Mouse (Mus musculus) T-helper 1 cell (primary cell): Measurements from ENCODE around the gene Prmt1.

Experiments
- in situ Hi-C: fragments of 300-600 bp; cut with MboI, MseI; formaldehyde crosslinking; loops from one replicate; pipeline ENCODE4 v1.15.1; 2025; ENCODE audit warnings: high pct_unique_total_duplicates

The Prmt1 gene

DNA sequence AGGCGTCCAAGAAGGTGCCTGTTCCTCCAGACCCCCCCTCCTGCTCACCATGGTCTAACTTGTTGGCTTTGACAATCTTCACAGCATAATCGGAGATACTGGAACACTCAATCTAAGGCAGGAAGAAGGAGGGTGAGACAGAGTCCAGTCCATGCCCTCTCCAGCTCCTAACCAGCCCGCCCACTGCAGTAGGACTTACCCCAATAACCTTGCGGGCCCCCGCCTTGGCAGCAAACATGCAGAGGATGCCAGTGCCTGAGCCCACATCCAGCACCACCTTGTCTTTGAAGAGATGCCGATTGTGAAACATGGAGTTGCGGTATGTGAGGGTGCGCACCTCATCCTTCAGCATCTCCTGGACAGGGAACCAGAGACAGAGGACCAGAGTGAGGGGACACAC is 4.8 kb downstream of the Prmt1 start:
- in situ Hi-C loops = no loop called here

DNA sequence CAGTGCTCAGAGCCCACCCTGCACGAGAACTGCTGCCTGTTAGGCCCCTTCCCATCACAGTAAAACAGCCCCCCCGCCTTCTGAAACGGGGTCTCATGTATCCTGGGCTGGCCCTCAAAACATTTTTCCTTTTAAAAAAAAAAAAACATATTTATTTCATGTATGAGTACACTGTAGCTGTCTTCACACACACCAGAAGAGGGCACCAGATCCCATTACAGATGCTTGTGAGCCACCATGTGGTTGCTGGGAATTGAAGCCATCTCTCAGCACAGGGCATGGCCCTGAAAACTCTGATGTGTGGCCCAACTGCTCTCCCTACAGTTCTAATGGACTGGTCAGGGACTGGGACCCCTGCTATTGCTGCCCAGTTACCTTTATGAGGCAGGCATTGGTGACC is 8.1 kb downstream of the Prmt1 start:
- in situ Hi-C loops = no loop called here

DNA sequence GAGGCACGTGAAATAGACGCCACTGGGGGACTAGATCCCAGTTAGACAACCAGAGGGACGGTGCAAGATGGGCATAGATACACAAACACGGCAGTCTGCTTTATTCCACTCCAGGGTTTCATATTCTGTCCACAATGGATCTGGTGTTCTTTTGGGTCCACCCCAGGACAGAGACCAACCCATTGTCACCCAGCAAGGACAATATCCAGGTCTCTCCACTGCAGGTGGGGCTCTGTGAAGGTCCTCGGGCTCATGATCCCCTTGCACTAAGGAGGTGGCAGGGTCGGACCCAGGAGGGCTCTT is 11.3 kb downstream of the Prmt1 start:
- in situ Hi-C loops = no loop called here

DNA sequence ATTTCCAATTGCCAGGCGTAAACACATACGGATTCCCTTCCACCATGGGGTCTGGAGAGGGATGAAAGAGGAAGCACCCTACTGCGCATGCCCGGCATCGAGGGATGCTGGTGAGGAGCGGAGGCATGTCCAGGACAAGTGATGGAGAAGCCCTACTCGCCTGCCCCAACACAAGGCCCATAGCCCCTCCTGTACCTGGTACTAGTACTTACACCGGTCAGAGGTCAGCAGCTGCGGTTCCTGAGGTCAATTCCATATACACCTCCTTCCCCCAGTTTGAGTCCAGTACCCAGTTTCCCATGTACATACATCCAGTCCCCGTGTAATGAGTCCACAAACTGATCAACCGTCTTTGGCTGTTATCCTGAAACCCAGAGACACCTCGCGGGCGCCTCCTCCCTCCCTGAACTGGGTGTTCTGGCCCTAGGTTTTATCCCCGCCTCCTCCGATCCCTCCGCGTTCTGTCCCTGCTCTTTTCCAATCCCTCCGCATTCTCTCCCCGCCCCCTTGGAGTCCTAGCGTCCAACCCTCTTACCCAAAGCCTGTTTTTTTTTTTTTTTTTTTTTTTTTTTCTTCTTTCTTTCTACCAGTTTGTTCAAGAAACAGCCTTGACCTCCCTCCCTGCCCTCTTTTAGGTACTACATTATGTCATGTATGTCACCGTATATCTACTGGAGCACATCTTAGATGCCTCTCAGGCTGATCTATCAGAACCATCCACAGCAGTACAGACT is 11.8 kb downstream of the Prmt1 start, which contains the start of gene Cpt1c:
Gene Cpt1c (minus strand): TSS at position 469 of the 734 bp plus-strand sequence.
- in situ Hi-C loops = no loop called here

DNA sequence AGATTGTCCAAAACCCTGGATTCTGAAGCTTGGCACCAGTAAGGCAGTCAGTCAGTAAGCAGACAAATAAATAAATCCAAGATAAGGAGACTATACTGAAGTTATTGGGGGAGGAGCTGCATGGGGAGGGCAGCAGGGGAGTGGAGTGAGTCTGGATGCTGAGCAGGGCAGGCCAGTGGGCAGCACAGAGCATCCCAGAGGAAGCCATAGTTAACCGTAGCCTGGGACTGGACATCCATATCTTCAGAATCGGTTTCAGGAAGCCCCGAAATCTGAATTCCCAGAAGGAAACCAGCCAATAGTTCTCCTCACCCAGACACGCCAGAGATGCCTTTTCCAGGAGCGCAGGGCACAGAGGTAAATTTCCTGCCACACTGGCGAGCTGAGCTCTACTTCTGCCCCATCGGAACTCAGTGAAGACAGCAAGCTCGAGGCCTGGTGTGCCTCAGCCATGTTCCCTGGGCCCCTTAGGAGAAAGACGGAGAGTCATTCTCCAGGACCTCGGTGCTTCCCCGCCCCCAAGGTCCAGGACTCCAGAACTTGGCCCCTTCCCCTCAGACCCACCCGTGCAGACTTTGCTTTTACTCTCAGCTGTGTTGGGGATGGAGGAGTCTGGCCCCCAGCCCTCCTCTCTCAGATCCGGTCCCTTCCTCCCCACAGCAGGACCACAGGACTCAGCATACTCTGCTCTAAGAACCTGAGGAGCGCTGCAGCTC is 12.8 kb downstream of the Prmt1 start:
- in situ Hi-C loops = no loop called here

DNA sequence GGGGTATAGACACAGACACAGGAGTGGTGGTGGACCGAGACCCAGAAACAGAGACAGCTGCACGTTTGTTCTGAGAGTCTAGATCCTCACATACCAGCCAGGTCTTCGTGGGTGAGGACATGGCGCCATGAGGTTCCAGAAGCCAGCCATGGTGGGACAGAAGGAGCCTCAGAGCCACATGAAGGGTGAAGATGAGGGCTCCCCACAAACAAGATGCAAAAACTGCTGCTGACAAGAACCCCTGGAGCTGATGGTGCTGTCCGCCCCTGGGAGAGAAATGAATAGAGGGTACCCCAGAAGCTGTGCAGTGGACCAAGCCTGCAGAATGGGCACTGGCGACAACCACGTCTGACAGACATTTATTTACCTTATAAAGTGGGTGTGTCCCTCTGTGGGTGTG is 15.2 kb downstream of the Prmt1 start:
- in situ Hi-C loops = no loop called here

DNA sequence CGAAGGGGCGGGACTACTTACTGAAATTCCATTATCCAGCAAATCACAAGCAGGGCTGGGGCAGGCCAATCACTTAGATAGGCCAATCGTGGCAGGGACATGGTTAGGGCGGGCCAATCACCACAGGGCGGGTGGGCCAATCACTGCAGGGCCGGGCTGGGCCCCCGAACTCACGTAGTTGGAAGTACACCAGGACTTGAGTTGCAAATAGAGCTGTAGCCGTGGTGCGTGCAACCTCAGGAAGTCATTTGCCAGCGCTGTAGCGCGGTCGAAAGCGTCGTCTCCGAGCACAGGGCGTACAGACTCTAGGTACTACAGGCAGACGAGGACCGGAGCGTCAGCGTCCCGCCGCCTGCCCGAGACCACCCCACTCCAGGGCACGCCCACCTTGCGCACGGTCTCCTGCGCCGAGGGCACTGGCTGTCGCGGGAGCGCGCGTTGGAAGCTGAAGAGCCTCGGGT is 16.1 kb downstream of the Prmt1 start:
- in situ Hi-C loops = no loop called here

DNA sequence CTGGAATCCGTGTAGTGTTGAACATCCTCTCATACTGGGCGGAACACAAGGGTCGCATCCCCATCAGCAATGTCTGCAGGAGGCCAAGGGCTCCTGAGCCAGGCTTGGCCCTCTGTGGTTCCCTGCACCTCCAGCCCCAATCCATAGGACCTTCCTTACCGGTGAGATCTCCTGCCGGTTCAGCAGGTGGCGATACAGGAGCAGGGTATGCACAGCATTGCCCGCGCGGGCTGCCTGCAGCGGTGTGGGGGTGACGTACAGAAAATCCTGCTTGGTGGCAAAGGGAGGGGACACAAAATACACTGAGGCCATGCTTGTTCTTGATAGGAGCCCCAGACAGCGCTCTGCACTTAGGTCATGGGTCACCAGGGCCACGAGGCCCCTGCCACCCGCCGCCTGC is 19.7 kb downstream of the Prmt1 start:
- in situ Hi-C loops = no loop called here

DNA sequence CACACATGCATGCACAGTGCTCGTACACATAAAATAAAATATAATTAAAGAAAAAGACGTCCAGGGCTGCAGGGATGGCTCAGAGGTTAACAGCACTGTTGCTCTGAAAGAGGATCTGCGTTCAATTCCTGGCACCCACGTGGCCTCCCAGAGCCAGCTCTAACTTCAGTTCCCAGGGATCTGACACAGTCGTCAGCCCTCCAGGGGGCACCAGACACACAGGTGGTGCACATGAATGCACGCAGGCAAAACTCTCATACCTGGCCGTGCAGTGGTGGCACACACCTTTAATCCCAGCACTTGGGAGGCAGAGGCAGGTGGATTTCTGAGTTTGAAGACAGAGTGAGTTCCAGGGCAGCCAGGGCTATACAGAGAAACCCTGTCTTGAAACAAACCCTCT is 20.4 kb downstream of the Prmt1 start:
- in situ Hi-C loops = no loop called here

DNA sequence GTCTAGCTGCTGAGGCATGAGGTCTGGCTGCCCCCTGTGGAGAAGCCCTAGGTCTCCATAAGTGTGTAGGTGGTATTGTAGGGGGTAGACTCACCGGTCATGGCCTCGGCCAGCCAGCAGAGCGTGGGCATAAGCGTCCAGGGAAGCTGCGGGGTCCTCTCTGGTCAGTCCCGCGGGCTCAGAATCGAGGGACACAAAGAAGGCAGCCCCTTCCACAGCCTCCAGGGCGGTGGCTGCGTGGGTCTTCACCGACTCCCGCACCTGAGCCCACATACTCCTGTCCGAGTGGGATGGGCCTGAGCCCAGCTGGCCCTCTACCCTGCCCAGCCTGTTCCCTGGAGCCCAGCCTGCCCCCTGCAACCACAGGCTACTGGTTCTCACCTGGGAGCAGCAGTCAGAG is 21.4 kb downstream of the Prmt1 start:
- in situ Hi-C loops = loop anchor here (5.0 kb wide), 1 partner anchor 48 kb away; no protein-coding TSS in a partner anchor

DNA sequence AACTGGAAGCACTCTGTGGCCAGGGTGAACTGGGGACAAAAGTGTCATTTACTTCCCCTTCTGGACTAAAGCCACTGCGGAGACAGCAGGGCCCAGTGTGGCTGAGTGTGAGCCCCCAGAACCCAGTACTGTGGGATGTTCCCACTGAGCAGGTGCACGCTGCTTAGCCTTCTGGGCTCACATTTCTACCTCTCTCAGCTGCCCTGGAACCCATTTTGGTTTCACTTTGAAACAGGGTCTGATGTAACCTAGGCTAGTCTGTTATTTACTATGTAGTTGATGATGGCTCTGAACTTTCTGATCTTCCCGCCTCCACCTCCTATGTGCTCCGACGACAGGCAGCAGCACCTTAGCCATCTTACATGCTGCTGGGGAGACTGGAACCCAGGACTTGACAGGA is 23.5 kb downstream of the Prmt1 start:
- in situ Hi-C loops = loop anchor here (5.0 kb wide), 1 partner anchor 46 kb away; no protein-coding TSS in a partner anchor

DNA sequence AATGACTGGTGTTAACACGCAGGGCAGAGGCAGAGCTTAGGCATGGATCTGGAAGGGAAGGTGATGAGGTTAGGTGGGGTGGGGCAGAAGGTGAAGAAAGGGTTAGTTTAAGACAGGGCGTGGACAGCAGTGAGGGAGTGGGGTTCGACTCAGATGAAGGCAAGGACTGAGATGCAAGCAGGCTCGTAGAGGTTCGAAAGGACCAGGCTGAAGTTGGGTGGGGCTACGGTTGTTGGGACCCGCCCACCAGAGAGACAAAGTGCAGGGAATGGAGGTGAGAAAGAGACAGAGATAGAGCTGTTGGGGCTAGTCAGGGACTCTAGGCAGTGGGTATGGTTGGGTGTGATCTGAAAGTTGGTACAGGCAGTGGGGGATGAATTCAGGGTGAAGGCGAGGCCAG is 24.0 kb downstream of the Prmt1 start:
- in situ Hi-C loops = loop anchor here (5.0 kb wide), 1 partner anchor 45 kb away; no protein-coding TSS in a partner anchor

DNA sequence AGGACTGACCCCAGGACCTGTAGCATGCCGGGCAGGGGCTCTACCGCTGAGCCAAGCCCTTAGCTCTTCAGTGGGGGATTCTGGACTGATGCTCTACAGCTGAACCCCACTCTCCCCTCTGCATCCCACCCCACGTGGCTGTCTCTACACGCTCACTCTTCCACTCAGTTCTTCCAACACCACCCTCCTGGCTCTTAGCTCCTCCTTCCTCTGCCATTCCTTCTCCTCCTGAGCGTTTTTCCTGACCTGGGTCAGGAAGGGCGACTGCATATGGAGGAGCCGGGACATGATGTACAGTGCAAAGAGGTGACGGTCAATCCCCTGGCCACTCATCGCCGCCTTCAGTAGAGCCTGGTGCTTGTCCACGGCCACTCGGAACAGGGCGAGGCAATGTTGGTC is 25.9 kb downstream of the Prmt1 start:
- in situ Hi-C loops = loop anchor here (5.0 kb wide), 1 partner anchor 43 kb away; no protein-coding TSS in a partner anchor

DNA sequence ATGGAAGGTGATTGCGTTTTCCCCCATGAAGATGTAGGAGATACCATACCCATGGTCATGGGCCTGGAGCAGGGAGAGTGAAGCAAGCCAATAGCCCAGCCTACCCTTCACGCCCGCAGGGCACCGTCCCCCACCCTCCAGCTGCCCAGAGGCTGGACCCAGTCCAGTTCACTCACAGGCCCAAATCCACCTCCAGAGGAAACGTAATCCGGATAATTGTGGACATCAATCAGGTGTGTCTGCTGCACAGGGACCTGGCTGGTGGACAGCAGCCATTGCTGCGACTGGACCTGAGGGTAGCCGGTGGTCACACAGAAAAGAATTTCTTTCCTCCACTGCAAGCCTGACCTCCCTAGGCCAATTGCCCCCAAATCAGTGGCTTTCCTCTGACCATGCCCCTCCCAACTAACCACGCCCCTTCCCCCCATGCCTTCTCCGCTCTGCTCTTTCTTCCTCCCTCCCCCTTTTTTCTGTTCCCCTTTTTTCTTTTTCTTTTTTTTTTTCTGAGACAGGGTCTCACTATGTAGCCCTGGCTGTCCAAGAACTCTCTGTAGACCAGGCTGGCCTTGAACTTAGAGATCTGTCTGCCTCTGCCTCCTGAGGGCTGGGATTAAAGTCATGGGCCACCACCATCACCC is 26.4 kb downstream of the Prmt1 start:
- in situ Hi-C loops = loop anchor here (5.0 kb wide), 2 partner anchors 43 to 78 kb away; no protein-coding TSS in a partner anchor

DNA sequence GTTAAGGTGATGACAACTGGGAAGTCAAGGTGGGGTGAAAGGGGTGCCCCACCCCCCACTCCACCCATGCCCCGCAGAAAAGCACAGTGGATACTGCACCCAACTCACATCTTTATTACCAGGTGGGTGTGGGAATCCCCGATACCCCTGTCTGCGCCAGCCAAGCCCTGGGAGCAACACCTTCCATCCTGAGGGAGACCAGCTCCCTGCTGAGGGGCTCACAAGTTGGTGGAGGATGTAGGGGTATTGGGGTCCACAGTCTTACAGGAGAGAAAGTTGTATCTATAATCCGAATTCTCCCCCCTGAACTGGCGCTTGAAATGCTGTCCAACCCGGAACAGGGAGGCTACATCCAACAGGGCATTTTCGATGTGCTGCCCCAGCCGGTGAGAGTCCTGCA is 27.1 kb downstream of the Prmt1 start:
- in situ Hi-C loops = loop anchor here (5.0 kb wide), 1 partner anchor 77 kb away; no protein-coding TSS in a partner anchor

DNA sequence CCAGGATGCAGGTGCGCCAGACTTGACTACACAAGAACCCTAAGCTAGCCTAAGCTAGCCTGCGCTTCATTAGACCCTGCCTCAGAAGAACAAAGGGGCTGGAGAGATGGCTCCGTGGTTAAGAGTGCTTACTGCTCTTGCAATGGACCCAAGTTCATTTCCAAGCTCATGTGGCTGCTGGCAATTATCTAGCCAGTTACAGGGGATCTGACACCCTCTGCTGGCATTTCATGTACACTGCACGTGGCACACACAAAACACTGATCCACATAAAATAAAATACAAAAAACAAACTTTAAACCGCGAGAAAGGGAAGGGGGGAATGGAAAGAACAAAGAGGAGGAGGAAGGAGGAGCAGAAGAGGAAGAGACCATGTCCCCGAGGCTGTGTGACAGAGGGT is 28.2 kb downstream of the Prmt1 start:
- in situ Hi-C loops = loop anchor here (5.0 kb wide), 1 partner anchor 76 kb away; no protein-coding TSS in a partner anchor

DNA sequence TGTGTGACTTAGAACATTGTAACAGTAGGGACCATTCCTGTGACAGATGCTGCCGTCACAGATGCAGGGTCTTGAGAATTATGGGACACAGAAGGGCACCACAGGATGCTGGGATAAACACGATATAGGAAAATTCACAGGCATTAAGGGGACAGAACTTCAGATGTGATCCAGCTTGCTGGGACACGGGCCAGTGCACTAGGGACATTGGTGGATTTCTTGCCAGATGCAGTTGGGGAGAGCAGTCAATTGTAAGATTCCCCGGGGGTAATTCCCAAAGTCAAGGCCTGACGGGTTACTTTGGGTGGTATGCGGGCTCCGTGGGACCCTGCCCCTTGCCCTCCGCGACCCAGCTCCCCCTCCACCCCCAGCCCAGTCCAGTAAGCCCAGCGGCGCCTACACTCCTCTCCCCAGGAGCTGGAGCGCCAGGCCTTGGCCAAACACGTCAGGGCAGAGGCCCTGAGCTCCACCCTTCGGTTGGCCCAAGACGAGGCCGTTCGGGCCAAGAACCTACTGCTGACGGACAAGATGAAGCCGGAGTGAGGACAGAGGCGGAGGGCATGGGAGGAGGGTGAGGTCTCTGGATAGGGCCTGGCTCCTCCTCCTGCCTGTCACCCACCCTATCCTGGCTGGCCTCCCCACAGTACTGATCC is 29.1 kb downstream of the Prmt1 start:
- in situ Hi-C loops = loop anchor here (5.0 kb wide), 1 partner anchor 75 kb away; no protein-coding TSS in a partner anchor

DNA sequence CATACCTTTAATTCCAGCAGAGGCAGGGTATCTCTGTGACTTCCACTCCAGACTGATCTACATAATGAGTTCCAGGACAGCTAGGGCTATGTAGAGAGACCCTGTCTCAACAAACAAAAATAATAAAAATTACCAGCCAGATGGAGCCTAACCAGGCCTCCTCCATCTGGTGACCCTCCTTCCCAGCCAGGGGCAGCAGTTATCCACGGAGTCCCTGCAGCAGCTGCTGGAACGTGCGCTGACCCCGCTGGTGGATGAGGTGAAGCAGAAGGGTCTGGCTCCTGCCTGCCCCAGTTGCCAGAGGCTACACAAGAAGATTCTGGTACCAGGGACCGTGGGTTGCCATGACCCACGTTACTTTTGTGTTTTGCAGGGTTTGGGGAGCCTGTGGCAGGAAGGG is 30.1 kb downstream of the Prmt1 start:
- in situ Hi-C loops = loop anchor here (5.0 kb wide), 1 partner anchor 74 kb away; no protein-coding TSS in a partner anchor

DNA sequence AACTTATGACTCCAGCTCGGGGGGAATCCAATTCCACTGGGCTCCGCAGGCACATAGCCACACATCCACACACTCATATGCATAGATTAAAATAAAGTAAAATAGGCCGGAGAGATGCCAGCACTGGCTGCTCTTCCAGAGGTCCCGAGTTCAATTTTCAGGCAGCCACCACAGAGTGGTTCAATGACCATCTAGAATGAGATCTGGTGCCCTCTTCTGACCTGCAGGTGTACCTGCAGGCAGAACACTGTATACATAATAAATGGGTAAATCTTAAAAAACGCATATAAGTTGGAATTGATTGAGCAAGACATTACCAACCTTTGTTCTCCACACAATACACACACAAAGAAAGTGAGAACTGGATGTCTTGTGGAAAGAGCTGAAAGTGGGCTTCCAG is 30.7 kb downstream of the Prmt1 start:
- in situ Hi-C loops = loop anchor here (5.0 kb wide), 1 partner anchor 73 kb away; no protein-coding TSS in a partner anchor

DNA sequence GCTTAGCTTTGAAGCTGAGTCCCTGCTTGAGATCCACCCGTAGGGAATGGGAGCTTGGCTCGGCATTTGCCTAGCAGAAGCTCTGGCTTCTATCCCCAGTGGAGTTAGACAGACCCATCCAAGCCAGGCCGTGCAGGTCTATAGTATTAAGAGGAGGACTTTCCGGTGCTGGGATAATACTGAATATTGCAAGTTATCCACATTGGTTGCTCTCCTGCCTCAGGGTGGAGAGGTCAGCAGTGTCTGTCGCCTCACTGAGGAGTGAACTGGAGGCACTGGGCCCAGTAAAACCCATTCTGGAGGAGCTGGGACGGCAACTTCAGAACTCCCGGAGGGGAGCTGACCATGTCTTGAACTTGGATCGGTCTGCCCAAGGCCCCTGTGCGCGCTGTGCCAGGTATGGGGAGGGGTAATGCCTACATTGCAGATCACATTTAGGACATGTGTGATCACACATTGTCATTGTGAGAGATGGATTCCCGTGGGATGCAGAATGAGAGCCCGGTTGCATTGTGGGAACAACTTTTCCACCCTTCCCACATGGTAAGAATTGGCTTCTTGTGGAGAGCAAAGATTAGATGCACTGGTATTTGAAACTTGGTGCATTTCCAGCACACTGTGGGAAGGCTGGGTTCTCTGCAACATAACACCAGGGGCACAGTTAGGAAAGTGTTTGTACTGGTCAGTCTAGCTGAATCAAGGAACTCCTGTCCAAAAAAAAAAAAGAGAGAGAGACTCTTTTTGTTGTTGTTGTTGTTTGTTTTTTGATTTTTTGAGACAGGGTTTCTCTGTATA is 32.1 kb downstream of the Prmt1 start:
- in situ Hi-C loops = loop anchor here (5.0 kb wide), 1 partner anchor 232 kb away; no protein-coding TSS in a partner anchor

DNA sequence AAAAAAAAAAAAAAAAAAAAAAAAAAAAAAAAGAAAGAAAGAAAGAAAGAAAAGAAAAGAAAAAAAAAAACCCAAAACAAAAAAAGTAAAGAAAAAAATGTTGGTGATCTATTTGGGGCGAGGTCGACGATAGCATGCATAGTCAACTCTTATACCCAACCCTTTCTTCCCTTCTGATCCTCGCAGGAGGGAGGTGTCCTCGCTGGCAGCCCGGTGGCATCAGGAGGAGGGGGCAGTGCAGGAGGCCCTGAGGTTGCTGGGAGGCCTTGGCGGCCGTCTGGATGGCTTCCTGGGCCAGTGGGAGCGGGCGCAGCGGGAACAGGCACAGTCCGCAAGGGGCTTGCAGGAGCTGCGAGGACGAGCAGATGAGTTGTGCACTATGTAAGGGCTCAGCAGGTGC is 32.8 kb downstream of the Prmt1 start:
- in situ Hi-C loops = loop anchor here (5.0 kb wide), 1 partner anchor 231 kb away; no protein-coding TSS in a partner anchor
